Mouse (Mus musculus) T-cell, adult 66 days (primary cell): ENCODE measurements around the gene Olfr901. TPM values are rescaled to one million over a fixed set of nuclear protein-coding genes. Genes with fewer than 3 reads are reported as not detected.

Experiments used
- total RNA-seq, 2 experiments: library from RNA; stranded (reverse); gene quantifications; 3 replicates in 1 of 2; 4 replicates in 1 of 2; pipeline ENCODE4 v1.2.4; 2023

The Olfr901 gene
- not detected for total RNA-seq

DNA sequence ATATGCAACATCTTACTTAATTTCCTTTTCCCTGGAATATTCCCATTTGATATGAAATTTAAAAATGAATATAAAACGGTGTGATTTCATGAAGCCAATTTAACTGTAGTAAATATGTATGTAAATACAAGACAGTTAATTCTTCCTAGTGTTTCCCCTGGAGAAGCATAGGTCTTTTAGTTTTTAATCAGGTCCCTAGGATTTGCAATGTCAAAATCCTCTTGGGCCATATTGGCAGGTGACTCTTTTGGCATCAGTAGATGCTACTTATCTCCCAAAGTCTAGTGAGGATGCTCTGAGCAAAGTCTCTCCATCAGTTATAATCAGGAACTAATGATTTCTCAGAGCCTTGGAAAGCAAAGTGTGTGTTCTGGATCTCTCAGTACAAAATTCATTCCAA, at the start of gene Olfr901:
Olfr901 (plus strand) TSS at position 301 of the 400 bp plus-strand sequence.

GRCm38 (mm10) chr9:38401398-38401797, 27.9 kb upstream of the Olfr901 start, which contains the start of gene Olfr147:
TSS of gene Olfr147 (plus strand) at chr9:38401698.

GRCm38 (mm10) chr9:38447352-38447751, 18.1 kb downstream of the Olfr901 start, which contains the start of gene Olfr902:
TSS of gene Olfr902 (plus strand) at chr9:38447652.

GRCm38 (mm10) chr9:38462844-38463243, 33.6 kb downstream of the Olfr901 start, which contains the start of gene Olfr904:
TSS of gene Olfr904 (plus strand) at chr9:38463144.

GRCm38 (mm10) chr9:38470807-38471206, 41.6 kb downstream of the Olfr901 start, which contains the start of gene Olfr905:
TSS of gene Olfr905 (plus strand) at chr9:38471107.

Other genes with a start within 250 kb of the Olfr901 start
- gene Olfr891, start 248.6 kb upstream of the Olfr901 start, total RNA-seq = not detected
- not detected for gene Olfr893, start 221.1 kb upstream of the Olfr901 start, total RNA-seq
- not detected for gene Olfr894, start 211.4 kb upstream of the Olfr901 start, total RNA-seq
- gene Olfr143, start 176.7 kb upstream of the Olfr901 start, total RNA-seq = not detected
- not detected for gene Olfr895, start 161.6 kb upstream of the Olfr901 start, total RNA-seq
- not detected for gene Olfr896-ps1, start 138.3 kb upstream of the Olfr901 start, total RNA-seq
- gene Olfr25, start 100.4 kb upstream of the Olfr901 start, total RNA-seq = not detected
- gene Olfr898, start 81.0 kb upstream of the Olfr901 start, total RNA-seq = not detected
- gene Olfr250, start 62.6 kb upstream of the Olfr901 start, total RNA-seq = not detected
- gene Olfr251, start 52.4 kb upstream of the Olfr901 start, total RNA-seq = not detected
- not detected for gene Olfr147, start 27.8 kb upstream of the Olfr901 start, total RNA-seq
- gene Olfr902, start 18.2 kb downstream of the Olfr901 start, total RNA-seq = not detected
- not detected for gene Olfr904, start 33.7 kb downstream of the Olfr901 start, total RNA-seq
- not detected for gene Olfr905, start 41.7 kb downstream of the Olfr901 start, total RNA-seq
- gene Olfr906, start 57.6 kb downstream of the Olfr901 start, total RNA-seq = not detected
- not detected for gene Olfr907, start 66.3 kb downstream of the Olfr901 start, total RNA-seq
- not detected for gene Olfr911-ps1, start 92.1 kb downstream of the Olfr901 start, total RNA-seq
- not detected for gene Olfr910, start 108.4 kb downstream of the Olfr901 start, total RNA-seq
- not detected for gene Olfr912, start 150.7 kb downstream of the Olfr901 start, total RNA-seq
- gene Olfr913, start 163.3 kb downstream of the Olfr901 start, total RNA-seq = not detected
- gene Olfr914, start 175.6 kb downstream of the Olfr901 start, total RNA-seq = not detected
- gene Olfr916, start 230.4 kb downstream of the Olfr901 start, total RNA-seq = not detected
- not detected for gene Olfr917, start 236.4 kb downstream of the Olfr901 start, total RNA-seq
- gene Olfr918, start 245.1 kb downstream of the Olfr901 start, total RNA-seq = not detected